Mouse (Mus musculus) spleen, adult 2 months (tissue): Measurements from ENCODE around the gene Tap1.

Experiments
- CTCF ChIP-seq: fragments of 200-500 bp; IDR thresholded peaks from 2 replicates; pipeline ENCODE4 v1.5.1; 2011; ENCODE audit warnings: mild to moderate bottlenecking, inconsistent platforms; ENCODE audit not compliant: insufficient read depth, insufficient read length, insufficient replicate concordance; ENCODE audit errors: extremely low read depth
- POLR2A ChIP-seq: fragments of 200-500 bp; IDR thresholded peaks from 2 replicates; pipeline ENCODE4 v1.6.1; 2011; ENCODE audit warnings: low read depth, low read length, inconsistent platforms

DNA sequence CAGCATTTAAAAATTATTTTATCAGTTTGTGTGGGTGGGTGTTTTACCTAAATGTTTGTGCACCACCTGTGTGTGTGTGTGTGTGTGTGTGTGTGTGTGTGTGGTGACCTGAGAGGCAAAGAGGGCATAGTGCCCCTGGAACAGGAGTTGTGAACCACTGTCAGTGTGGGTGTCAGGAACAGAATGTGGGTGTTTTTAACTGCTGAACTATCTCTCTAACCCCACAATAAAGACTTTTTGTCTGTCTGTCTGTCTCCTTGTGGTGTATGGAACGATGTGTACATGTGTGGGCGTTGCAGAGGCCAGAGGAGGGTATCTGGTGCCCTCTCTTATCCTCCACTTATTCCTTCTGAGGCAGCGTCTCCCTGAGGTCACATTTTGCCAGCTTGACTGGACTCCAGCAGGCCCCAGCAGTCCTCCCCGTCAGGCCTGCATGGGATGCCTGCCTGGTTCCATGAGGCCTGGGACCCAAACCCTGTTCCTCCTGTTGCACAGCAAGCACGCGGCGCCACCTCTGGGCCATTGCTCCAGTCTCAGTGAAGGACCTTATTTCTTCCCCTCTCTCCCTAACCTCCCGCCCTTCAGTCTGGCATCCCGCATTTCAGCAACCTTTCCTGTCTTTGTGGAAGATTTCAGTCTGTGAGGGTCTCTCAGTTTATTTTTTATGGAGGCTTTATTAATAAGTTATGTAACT, 23.0 kb upstream of the Tap1 start:
- TF ChIP-seq POLR2A (no peak), CTCF (peak; percentile 71; the same call in 1 of the 2 replicates)
